Comparison of ENCODE assay signal across 21 mouse cellular contexts in genomic region chr5:100163368-100163767, GRCm38 (mm10). TPM values are rescaled to one million over a fixed set of nuclear protein-coding genes. Genes with fewer than 3 reads are reported as not detected.
DNase-seq lines count a peak whose midpoint lies in the region; ATAC-seq and TF ChIP-seq lines count a peak whose summit lies in the region.
"Had no signal": no experiment of that assay in that cellular context is flagged by ENCODE, and none has a peak within 500 bp of the region (broad histone marks: within the 10 kb centered on the region; RNA-seq: fewer than 3 reads in every experiment).

No protein-coding gene starts in this region.

- DNase-seq in heart, adult 11 months, result peak; percentile 72
- no peak for DNase-seq in lung, postnatal 14 days
- DNase-seq in brain, embryonic 14.5 days (ENCODE audit: low read depth), result peak; percentile 33
- peak; percentile 46 to 53 for DNase-seq in lung, postnatal 4 days
- no peak for DNase-seq in liver, postnatal 0 days
- DNase-seq: cerebellum, adult 11 months; cerebellum, postnatal 10 days; liver, embryonic 13.5 days; midbrain, embryonic 14.5 days; right cerebral cortex, adult 18-20 months; thymus, adult 2 months had no signal

- H3K36me3 ChIP-seq in heart, embryonic 11.5 days (ENCODE audit: control insufficient read depth, insufficient read depth, low read length), result no peaks in the 10 kb centered on the region
- no peaks in the 10 kb centered on the region for H3K36me3 ChIP-seq in lung, embryonic 16.5 days (ENCODE audit: control insufficient read depth, insufficient read depth, low read length)
- no peaks in the 10 kb centered on the region for H3K36me3 ChIP-seq in liver, postnatal 0 days (replicated peaks; ENCODE audit: insufficient read depth, low read length)
- H3K36me3 ChIP-seq: embryonic facial prominence, embryonic 13.5 days; heart, embryonic 12.5 days; kidney, embryonic 15.5 days; limb, embryonic 12.5 days; liver, embryonic 13.5 days; neural tube, embryonic 13.5 days had no signal

- ATAC-seq in heart, embryonic 11.5 days (replicated peaks; ENCODE audit: insufficient number of reproducible peaks, low FRiP score, low TSS enrichment), result no peak
- ATAC-seq in lung, embryonic 16.5 days (ENCODE audit: low read depth), result peak; percentile 60
- no peak for ATAC-seq in liver, postnatal 0 days
- ATAC-seq: activated CD4-positive, CD25-positive, alpha-beta regulatory T cell, adult 4 months; hindbrain, embryonic 16.5 days; intestine, embryonic 16.5 days had no signal

- H3K4me1 ChIP-seq in heart, embryonic 11.5 days (ENCODE audit: control insufficient read depth, insufficient read depth, low read length), result no peaks in the 10 kb centered on the region
- H3K4me1 ChIP-seq in lung, embryonic 16.5 days (replicated peaks; ENCODE audit: control insufficient read depth, insufficient read depth, low read length), result peaks cover 3% of the 10 kb centered on the region
- H3K4me1 ChIP-seq in liver, postnatal 0 days (ENCODE audit: insufficient read depth), result peaks cover 5% of the 10 kb centered on the region; the same call in 1 of the 2 replicates
- H3K4me1 ChIP-seq: liver, embryonic 13.5 days had no signal

- no peak overlapping the region for H3K4me3 ChIP-seq in heart, embryonic 11.5 days (ENCODE audit: low read depth, low read length)
- no peak overlapping the region for H3K4me3 ChIP-seq in lung, embryonic 16.5 days (ENCODE audit: low read length)
- H3K4me3 ChIP-seq in liver, postnatal 0 days (ENCODE audit: low read depth, low read length), result no peak overlapping the region
- H3K4me3 ChIP-seq: embryonic facial prominence, embryonic 13.5 days; heart, embryonic 12.5 days; kidney, embryonic 15.5 days; limb, embryonic 12.5 days; liver, embryonic 13.5 days; neural tube, embryonic 13.5 days had no signal

- H3K27ac ChIP-seq in heart, embryonic 11.5 days (ENCODE audit: low read depth, low read length), result no peak overlapping the region
- peak overlapping the region; percentile 79 for H3K27ac ChIP-seq in lung, embryonic 16.5 days (ENCODE audit: low read length)
- H3K27ac ChIP-seq in liver, postnatal 0 days (ENCODE audit: low read depth), result no peak overlapping the region
- H3K27ac ChIP-seq: embryonic facial prominence, embryonic 13.5 days; kidney, embryonic 15.5 days; limb, embryonic 12.5 days; liver, embryonic 13.5 days; neural tube, embryonic 13.5 days had no signal

- TF ChIP-seq CTCF in brain, embryonic 14.5 days (IDR thresholded peaks at IDR 0.05; ENCODE audit: borderline replicate concordance, extremely low read depth, insufficient read depth, insufficient read length), result no peak
- no peak for TF ChIP-seq CTCF in liver, postnatal 0 days (IDR thresholded peaks at IDR 0.05; ENCODE audit: low read depth)

- no peaks in the 10 kb centered on the region for H3K9me3 ChIP-seq in heart, embryonic 11.5 days (replicated peaks; ENCODE audit: control insufficient read depth, low read length)
- no peaks in the 10 kb centered on the region for H3K9me3 ChIP-seq in lung, embryonic 16.5 days (ENCODE audit: control insufficient read depth, low read length)
- no peaks in the 10 kb centered on the region for H3K9me3 ChIP-seq in liver, postnatal 0 days (ENCODE audit: low read length)
- H3K9me3 ChIP-seq: embryonic facial prominence, embryonic 13.5 days; heart, embryonic 12.5 days; kidney, embryonic 15.5 days; limb, embryonic 12.5 days; liver, embryonic 13.5 days; neural tube, embryonic 13.5 days had no signal

- TF ChIP-seq POLR2A in brain, embryonic 14.5 days (IDR thresholded peaks at IDR 0.05; ENCODE audit: borderline replicate concordance, extremely low read depth, insufficient read depth, insufficient read length, poor library complexity, severe bottlenecking), result no peak

- WGBS in heart, embryonic 11.5 days (ENCODE audit: insufficient replicate concordance), result 63% methylated on average over 7 of the region's 7 CpGs
- WGBS in lung, embryonic 16.5 days, result 35% methylated on average over 7 of the region's 7 CpGs
- 59% methylated on average over 7 of the region's 7 CpGs for WGBS in liver, postnatal 0 days (ENCODE audit: insufficient replicate concordance)

- H3K27me3 ChIP-seq in heart, embryonic 11.5 days (ENCODE audit: control insufficient read depth, insufficient read depth, low read length), result peaks cover 31% of the 10 kb centered on the region
- peaks cover 4% of the 10 kb centered on the region for H3K27me3 ChIP-seq in lung, embryonic 16.5 days (ENCODE audit: control insufficient read depth, insufficient read depth, low read depth, low read length)
- H3K27me3 ChIP-seq in liver, postnatal 0 days (ENCODE audit: insufficient read depth, low read length), result peaks cover 11% of the 10 kb centered on the region

- no peak for TF ChIP-seq EP300 in liver, postnatal 0 days (IDR thresholded peaks at IDR 0.05; ENCODE audit: low read depth)

- H3K9ac ChIP-seq in heart, embryonic 11.5 days (ENCODE audit: low read depth, low read length), result no peak overlapping the region
- H3K9ac ChIP-seq in lung, embryonic 16.5 days (ENCODE audit: low read length), result no peak overlapping the region
- no peak overlapping the region for H3K9ac ChIP-seq in liver, postnatal 0 days (replicated peaks)
- H3K9ac ChIP-seq: embryonic facial prominence, embryonic 13.5 days; heart, embryonic 12.5 days; kidney, embryonic 15.5 days; limb, embryonic 12.5 days; liver, embryonic 13.5 days; neural tube, embryonic 13.5 days had no signal

- no peak overlapping the region for H3K4me2 ChIP-seq in heart, embryonic 11.5 days
- H3K4me2 ChIP-seq in lung, embryonic 16.5 days (ENCODE audit: low read depth, low read length), result peak overlapping the region; percentile 5; the same call in 1 of the 2 replicates
- no peak overlapping the region for H3K4me2 ChIP-seq in liver, postnatal 0 days (ENCODE audit: low read depth, low read length)
- H3K4me2 ChIP-seq: embryonic facial prominence, embryonic 13.5 days; heart, embryonic 12.5 days; kidney, embryonic 15.5 days; limb, embryonic 12.5 days; liver, embryonic 13.5 days; neural tube, embryonic 13.5 days had no signal

RNA-seq across cellular contexts. Expression of gene Tmem150c, which starts 3.8 kb away (rescaled TPM):
- 0.54 and 1.0 TPM in 2 replicates for polyA plus RNA-seq in heart, embryonic 11.5 days (2014; fragmentation: Nextera tagmentation; extraction: Ambion mirVana)
- polyA plus RNA-seq in lung, embryonic 16.5 days (2015; fragmentation: Nextera tagmentation; extraction: Ambion mirVana), result 9.4 and 10.1 TPM in 2 replicates
- 14.3 and 23.2 TPM in 2 replicates for polyA plus RNA-seq in brain, embryonic 14.5 days (2012; rRNA removed)
- polyA plus RNA-seq in liver, postnatal 0 days (2015; fragmentation: Nextera tagmentation; extraction: Ambion mirVana), result 1.1 and 1.4 TPM in 2 replicates
- polyA plus RNA-seq: activated CD4-positive, CD25-positive, alpha-beta regulatory T cell, adult 4 months had no signal

Comparison
In these comparisons a context has a peak if more than half of its experiments do, and no peak if none do; other contexts are left out.
1. DNase-seq: peak in heart, adult 11 months (single experiment), brain, embryonic 14.5 days (single experiment) and lung, postnatal 4 days (2 of 2); none in lung, postnatal 14 days (single experiment) and liver, postnatal 0 days (single experiment).